In genomic region chr7:145131438-145132159, GRCm38 (mm10) we compare ENCODE assay signal across 12 mouse cellular contexts.
A peak's percentile ranks its signal among the peaks of the same experiment; 100 is the strongest.
DNase-seq lines count a peak whose midpoint lies in the region; ATAC-seq lines count a peak whose summit lies in the region.
"Had no signal": no experiment of that assay in that cellular context is flagged by ENCODE, and none has a peak within 500 bp of the region (broad histone marks: within the 10 kb centered on the region; RNA-seq: fewer than 3 reads in every experiment).

No protein-coding gene starts in this region.

- H3K27me3 ChIP-seq in heart, embryonic 11.5 days (ENCODE audit: control insufficient read depth, insufficient read depth, low read length) = no peaks in the 10 kb centered on the region
- no peaks in the 10 kb centered on the region for H3K27me3 ChIP-seq in liver, embryonic 12.5 days (replicated peaks)
- H3K27me3 ChIP-seq in liver, embryonic 11.5 days (replicated peaks; ENCODE audit: control insufficient read depth, insufficient read depth, low read length) = no peaks in the 10 kb centered on the region
- H3K27me3 ChIP-seq: limb, embryonic 13.5 days had no signal

- no peak overlapping the region for H3K4me2 ChIP-seq in heart, embryonic 11.5 days
- H3K4me2 ChIP-seq in liver, embryonic 12.5 days = no peak overlapping the region
- no peak overlapping the region for H3K4me2 ChIP-seq in liver, embryonic 11.5 days
- H3K4me2 ChIP-seq: hindbrain, embryonic 14.5 days; limb, embryonic 13.5 days had no signal

- H3K9ac ChIP-seq in heart, embryonic 11.5 days (ENCODE audit: low read depth, low read length) = no peak overlapping the region
- H3K9ac ChIP-seq in liver, embryonic 12.5 days = no peak overlapping the region
- no peak overlapping the region for H3K9ac ChIP-seq in liver, embryonic 11.5 days (ENCODE audit: low read depth, low read length)
- H3K9ac ChIP-seq: hindbrain, embryonic 14.5 days; limb, embryonic 13.5 days had no signal

- H3K36me3 ChIP-seq in heart, embryonic 11.5 days (ENCODE audit: control insufficient read depth, insufficient read depth, low read length) = no peaks in the 10 kb centered on the region
- no peaks in the 10 kb centered on the region for H3K36me3 ChIP-seq in liver, embryonic 12.5 days
- no peaks in the 10 kb centered on the region for H3K36me3 ChIP-seq in liver, embryonic 11.5 days (ENCODE audit: control insufficient read depth, insufficient read depth, low read length)
- H3K36me3 ChIP-seq: limb, embryonic 13.5 days had no signal

- H3K4me1 ChIP-seq in heart, embryonic 11.5 days (ENCODE audit: control insufficient read depth, insufficient read depth, low read length) = peaks cover 21% of the 10 kb centered on the region
- H3K4me1 ChIP-seq in liver, embryonic 12.5 days = peaks cover 12% of the 10 kb centered on the region
- H3K4me1 ChIP-seq in liver, embryonic 11.5 days (replicated peaks; ENCODE audit: control insufficient read depth, insufficient read depth, low read length) = peaks cover 10% of the 10 kb centered on the region

- no peak overlapping the region for H3K4me3 ChIP-seq in heart, embryonic 11.5 days (ENCODE audit: low read depth, low read length)
- no peak overlapping the region for H3K4me3 ChIP-seq in liver, embryonic 12.5 days
- H3K4me3 ChIP-seq in liver, embryonic 11.5 days (ENCODE audit: low read depth, low read length) = no peak overlapping the region
- H3K4me3 ChIP-seq: limb, embryonic 13.5 days had no signal

- ATAC-seq in heart, embryonic 11.5 days (replicated peaks; ENCODE audit: insufficient number of reproducible peaks, low FRiP score, low TSS enrichment) = no peak
- ATAC-seq in liver, embryonic 12.5 days = 0 out of 2 replicates have a peak, but pooled peaks have one; percentile 9
- ATAC-seq in liver, embryonic 11.5 days (replicated peaks; ENCODE audit: low FRiP score) = no peak

- H3K9me3 ChIP-seq in heart, embryonic 11.5 days (replicated peaks; ENCODE audit: control insufficient read depth, low read length) = no peaks in the 10 kb centered on the region
- H3K9me3 ChIP-seq in liver, embryonic 12.5 days (replicated peaks) = no peaks in the 10 kb centered on the region
- no peaks in the 10 kb centered on the region for H3K9me3 ChIP-seq in liver, embryonic 11.5 days (ENCODE audit: control insufficient read depth, low read length)
- H3K9me3 ChIP-seq: limb, embryonic 13.5 days had no signal

- peak; percentile 93 for DNase-seq in heart, adult 11 months
- no peak for DNase-seq in liver, embryonic 11.5 days (ENCODE audit: low spot score)
- DNase-seq in gonadal fat pad, adult 2 months (ENCODE audit: low read depth) = peak; percentile 22
- DNase-seq in lung, postnatal 36 days = peak; percentile 81
- DNase-seq in adrenal gland, adult 8-10 months = no peak
- DNase-seq in right cerebral cortex, postnatal 14 days = no peak
- DNase-seq: gastrocnemius, postnatal 10 days; thymus, postnatal 36 days had no signal

- H3K27ac ChIP-seq in heart, embryonic 11.5 days (ENCODE audit: low read depth, low read length) = no peak overlapping the region
- H3K27ac ChIP-seq in liver, embryonic 12.5 days = no peak overlapping the region
- no peak overlapping the region for H3K27ac ChIP-seq in liver, embryonic 11.5 days (ENCODE audit: low read depth, low read length)
- H3K27ac ChIP-seq: hindbrain, embryonic 14.5 days; limb, embryonic 13.5 days had no signal

- WGBS in heart, embryonic 11.5 days (ENCODE audit: insufficient replicate concordance) = 73% methylated on average over 8 of the region's 8 CpGs
- 62% methylated on average over 8 of the region's 8 CpGs for WGBS in liver, embryonic 12.5 days (ENCODE audit: insufficient replicate concordance)
- WGBS in liver, embryonic 11.5 days = 76% methylated on average over 8 of the region's 8 CpGs

Comparison
In these comparisons a context has a peak if more than half of its experiments do, and no peak if none do; other contexts are left out.
1. DNase-seq: peak in heart, adult 11 months (single experiment), gonadal fat pad, adult 2 months (single experiment) and lung, postnatal 36 days (single experiment); none in liver, embryonic 11.5 days (single experiment), adrenal gland, adult 8-10 months (single experiment) and right cerebral cortex, postnatal 14 days (single experiment).